Mouse (Mus musculus): ENCODE measurements at regions not wholly inside any gene's neighbourhood (a gene's known extent, or its start where the extent isn't known, plus 50 kb on each side); places are given as distances from the start of the nearest gene placed in this dataset.

- H3K9me3 ChIP-seq, result no peaks in the 10 kb centered on the region
Measured at GRCm38 (mm10) chr10:17648077-17648476, 74.9 kb upstream of the Cited2 start.

GRCm38 (mm10) chr10:17650997-17651750 lies 71.8 kb upstream of the Cited2 start:
- 87% methylated on average over 6 of the region's 6 CpGs for WGBS
- no peaks in the 10 kb centered on the region for H3K27me3 ChIP-seq
- peaks cover 9% of the 10 kb centered on the region for H3K4me1 ChIP-seq (replicated peaks)
- H3K9me3 ChIP-seq, result no peaks in the 10 kb centered on the region
- no peak for ATAC-seq (ENCODE audit: low FRiP score)
- H3K4me2 ChIP-seq, result no peak overlapping the region
- no peak overlapping the region for H3K4me3 ChIP-seq
- H3K36me3 ChIP-seq, result no peaks in the 10 kb centered on the region
- no peak overlapping the region for H3K27ac ChIP-seq
- H3K9ac ChIP-seq, result no peak overlapping the region

More at GRCm38 (mm10) chr10:17648077-17648476, 74.9 kb upstream of the Cited2 start:
- no peaks in the 10 kb centered on the region for H3K36me3 ChIP-seq
- H3K27ac ChIP-seq, result no peak overlapping the region
- H3K4me1 ChIP-seq (replicated peaks), result peaks cover 5% of the 10 kb centered on the region
- ATAC-seq (ENCODE audit: low FRiP score), result no peak
- H3K4me3 ChIP-seq, result no peak overlapping the region
- no peak overlapping the region for H3K9ac ChIP-seq
- 75% methylated on average over 6 of the region's 6 CpGs for WGBS
- no peaks in the 10 kb centered on the region for H3K27me3 ChIP-seq
- no peak overlapping the region for H3K4me2 ChIP-seq

- Histone ChIP-seq H3K36me3 (no peaks in the 10 kb centered on the region), H3K4me2 (no peak overlapping the region), H3K9me3 (no peaks in the 10 kb centered on the region), H3K27ac (no peak overlapping the region), H3K9ac (no peak overlapping the region), H3K4me3 (no peak overlapping the region), H3K27me3 (no peaks in the 10 kb centered on the region), H3K4me1 (replicated peaks) (peaks cover 9% of the 10 kb centered on the region)
- 37% methylated on average over 6 of the region's 6 CpGs for WGBS
- no peak for ATAC-seq (ENCODE audit: low FRiP score)
Measured at GRCm38 (mm10) chr10:17653325-17653724, 69.7 kb upstream of the Cited2 start.

- Histone ChIP-seq H3K4me1 (replicated peaks) (peaks cover 9% of the 10 kb centered on the region), H3K36me3 (no peaks in the 10 kb centered on the region), H3K27ac (no peak overlapping the region), H3K9me3 (no peaks in the 10 kb centered on the region), H3K4me3 (no peak overlapping the region), H3K4me2 (no peak overlapping the region), H3K9ac (no peak overlapping the region), H3K27me3 (no peaks in the 10 kb centered on the region)
- no peak for ATAC-seq (ENCODE audit: low FRiP score)
- whole genome bisulfite sequencing, result 78% methylated on average over 9 of the region's 9 CpGs
Measured at GRCm38 (mm10) chr10:17653785-17654184, 69.2 kb upstream of the Cited2 start.

- peaks cover 9% of the 10 kb centered on the region for H3K4me1 ChIP-seq (replicated peaks)
- H3K9ac ChIP-seq, result no peak overlapping the region
- no peak overlapping the region for H3K4me3 ChIP-seq
- 69% methylated on average over 2 of the region's 2 CpGs for WGBS
- H3K27me3 ChIP-seq, result no peaks in the 10 kb centered on the region
- H3K4me2 ChIP-seq, result no peak overlapping the region
- no peaks in the 10 kb centered on the region for H3K36me3 ChIP-seq
- no peak overlapping the region for H3K27ac ChIP-seq
- no peaks in the 10 kb centered on the region for H3K9me3 ChIP-seq
- no peak for ATAC-seq (ENCODE audit: low FRiP score)
Measured at GRCm38 (mm10) chr10:17654308-17654858, 68.6 kb upstream of the Cited2 start.

GRCm38 (mm10) chr10:17655459-17656051 lies 67.5 kb upstream of the Cited2 start:
- no peaks in the 10 kb centered on the region for H3K36me3 ChIP-seq
- 65% methylated on average over 10 of the region's 10 CpGs for WGBS
- no peak overlapping the region for H3K4me2 ChIP-seq
- ATAC-seq (ENCODE audit: low FRiP score), result no peak
- H3K9me3 ChIP-seq, result no peaks in the 10 kb centered on the region
- no peak overlapping the region for H3K4me3 ChIP-seq
- no peak overlapping the region for H3K27ac ChIP-seq
- peaks cover 9% of the 10 kb centered on the region for H3K4me1 ChIP-seq (replicated peaks)
- no peaks in the 10 kb centered on the region for H3K27me3 ChIP-seq
- no peak overlapping the region for H3K9ac ChIP-seq

GRCm38 (mm10) chr10:17656305-17656704 lies 66.7 kb upstream of the Cited2 start:
- no peaks in the 10 kb centered on the region for H3K27me3 ChIP-seq
- peaks cover 9% of the 10 kb centered on the region for H3K4me1 ChIP-seq (replicated peaks)
- H3K4me3 ChIP-seq, result no peak overlapping the region
- no peak overlapping the region for H3K9ac ChIP-seq
- no peak overlapping the region for H3K4me2 ChIP-seq
- 85% methylated on average over 10 of the region's 10 CpGs for WGBS
- no peaks in the 10 kb centered on the region for H3K36me3 ChIP-seq
- H3K9me3 ChIP-seq, result no peaks in the 10 kb centered on the region
- H3K27ac ChIP-seq, result no peak overlapping the region
- ATAC-seq (ENCODE audit: low FRiP score), result no peak

- H3K27ac ChIP-seq, result no peak overlapping the region
- WGBS, result 10% methylated on average over 8 of the region's 8 CpGs
- no peak overlapping the region for H3K4me3 ChIP-seq
- peaks cover 9% of the 10 kb centered on the region for H3K4me1 ChIP-seq (replicated peaks)
- no peaks in the 10 kb centered on the region for H3K9me3 ChIP-seq
- no peak overlapping the region for H3K9ac ChIP-seq
- H3K27me3 ChIP-seq, result no peaks in the 10 kb centered on the region
- ATAC-seq (ENCODE audit: low FRiP score), result no peak
- H3K36me3 ChIP-seq, result no peaks in the 10 kb centered on the region
- no peak overlapping the region for H3K4me2 ChIP-seq
Measured at GRCm38 (mm10) chr10:17656872-17657482, 66.0 kb upstream of the Cited2 start.

- no peak overlapping the region for H3K4me3 ChIP-seq
- ATAC-seq (ENCODE audit: low FRiP score), result no peak
- H3K9me3 ChIP-seq, result no peaks in the 10 kb centered on the region
- no peaks in the 10 kb centered on the region for H3K4me1 ChIP-seq (replicated peaks)
- 93% methylated on average over 9 of the region's 9 CpGs for WGBS
- H3K36me3 ChIP-seq, result no peaks in the 10 kb centered on the region
- no peaks in the 10 kb centered on the region for H3K27me3 ChIP-seq
- H3K27ac ChIP-seq, result no peak overlapping the region
- H3K4me2 ChIP-seq, result no peak overlapping the region
- H3K9ac ChIP-seq, result no peak overlapping the region
Measured at GRCm38 (mm10) chr10:17659575-17659974, 63.4 kb upstream of the Cited2 start.

GRCm38 (mm10) chr10:17660836-17661452 lies 62.1 kb upstream of the Cited2 start:
- no peaks in the 10 kb centered on the region for H3K4me1 ChIP-seq (replicated peaks)
- H3K9ac ChIP-seq, result no peak overlapping the region
- no peak overlapping the region for H3K27ac ChIP-seq
- 91% methylated on average over 5 of the region's 5 CpGs for WGBS
- no peak overlapping the region for H3K4me3 ChIP-seq
- H3K27me3 ChIP-seq, result no peaks in the 10 kb centered on the region
- H3K4me2 ChIP-seq, result no peak overlapping the region
- ATAC-seq (ENCODE audit: low FRiP score), result no peak
- no peaks in the 10 kb centered on the region for H3K9me3 ChIP-seq
- H3K36me3 ChIP-seq, result no peaks in the 10 kb centered on the region

GRCm38 (mm10) chr10:17666089-17666488 lies 56.9 kb upstream of the Cited2 start:
- Histone ChIP-seq H3K36me3 (no peaks in the 10 kb centered on the region), H3K27ac (no peak overlapping the region), H3K9me3 (no peaks in the 10 kb centered on the region), H3K9ac (no peak overlapping the region), H3K27me3 (no peaks in the 10 kb centered on the region), H3K4me2 (no peak overlapping the region), H3K4me1 (replicated peaks) (no peaks in the 10 kb centered on the region), H3K4me3 (no peak overlapping the region)
- WGBS, result 87% methylated on average over 3 of the region's 3 CpGs
- ATAC-seq (ENCODE audit: low FRiP score), result no peak

GRCm38 (mm10) chr10:17669401-17669800 lies 53.6 kb upstream of the Cited2 start:
- H3K9me3 ChIP-seq, result no peaks in the 10 kb centered on the region
- no peak overlapping the region for H3K4me3 ChIP-seq
- 94% methylated on average over 9 of the region's 9 CpGs for WGBS
- ATAC-seq (ENCODE audit: low FRiP score), result no peak
- H3K36me3 ChIP-seq, result no peaks in the 10 kb centered on the region
- H3K27me3 ChIP-seq, result no peaks in the 10 kb centered on the region
- H3K27ac ChIP-seq, result no peak overlapping the region
- no peaks in the 10 kb centered on the region for H3K4me1 ChIP-seq (replicated peaks)
- H3K9ac ChIP-seq, result no peak overlapping the region
- no peak overlapping the region for H3K4me2 ChIP-seq

Measured in hindbrain, embryonic 13.5 days (tissue).